Mouse (Mus musculus) adipocyte (in vitro differentiated cells): ENCODE measurements at regions not wholly inside any gene's neighbourhood (a gene's known extent, or its start where the extent isn't known, plus 50 kb on each side); places are given as distances from the start of the nearest gene placed in this dataset.
"Not testable (repeated sequence)": the region's sequence is repeated elsewhere in the genome, so short reads cannot be mapped to it uniquely, and the experiment has no call there.

Experiments
- DNase-seq: peaks from one replicate; pipeline ENCODE4 v3.0.0-alpha.2; 2016; ENCODE audit warnings: low spot score

GRCm38 (mm10) chr4:3080385-3081125 is 86.6 kb upstream of the Vmn1r2 start:
- no peak for DNase-seq

GRCm38 (mm10) chr4:3081148-3081952 is 85.8 kb upstream of the Vmn1r2 start:
- no peak for DNase-seq

GRCm38 (mm10) chr4:3081953-3082950 is 84.9 kb upstream of the Vmn1r2 start:
- DNase-seq = no peak

GRCm38 (mm10) chr4:3083161-3084020 is 83.7 kb upstream of the Vmn1r2 start:
- peak; percentile 56 for DNase-seq

- peak; percentile 33 for DNase-seq
Measured at GRCm38 (mm10) chr4:3084021-3084545, 83.0 kb upstream of the Vmn1r2 start.

GRCm38 (mm10) chr4:3085456-3086448 is 81.4 kb upstream of the Vmn1r2 start:
- peak; percentile 22 for DNase-seq

- DNase-seq = not testable (repeated sequence)
Measured at GRCm38 (mm10) chr4:3087616-3088015, 79.5 kb upstream of the Vmn1r2 start.

GRCm38 (mm10) chr4:3089567-3090377 is 77.3 kb upstream of the Vmn1r2 start:
- DNase-seq = peak; percentile 22

- DNase-seq = peak; percentile 8
Measured at GRCm38 (mm10) chr4:3090378-3090735, 76.8 kb upstream of the Vmn1r2 start.

- peak; percentile 15 for DNase-seq
Measured at GRCm38 (mm10) chr4:3090742-3091141, 76.4 kb upstream of the Vmn1r2 start.
